Mouse (Mus musculus) heart, embryonic 11.5 days (tissue): ENCODE measurements at regions not wholly inside any gene's neighbourhood (a gene's known extent, or its start where the extent isn't known, plus 50 kb on each side); places are given as distances from the start of the nearest gene placed in this dataset.
A peak's percentile ranks its signal among the peaks of the same experiment; 100 is the strongest.

Experiments used
- ATAC-seq: fragments of 200-750 bp; cut with Nextera tagmentation; replicated peaks from 2 replicates; pipeline ENCODE4 v1.8.0; 2017; ENCODE audit warnings: moderate library complexity; ENCODE audit not compliant: insufficient number of reproducible peaks, low FRiP score, low TSS enrichment
- H3K27ac ChIP-seq: fragments of 300-500 bp; sonication (generic); 2 replicates; pipeline ENCODE4 v1.5.1; 2014; ENCODE audit warnings: mild to moderate bottlenecking, low read depth, low read length
- H3K27me3 ChIP-seq: fragments of 300-500 bp; sonication (generic); 2 replicates; pipeline ENCODE4 v1.6.1; 2014; ENCODE audit warnings: mild to moderate bottlenecking, low read length, mixed read lengths; ENCODE audit not compliant: control insufficient read depth, insufficient read depth
- H3K36me3 ChIP-seq: fragments of 300-500 bp; sonication (generic); 2 replicates; pipeline ENCODE4 v1.6.1; 2014; ENCODE audit warnings: mild to moderate bottlenecking, low read length, moderate library complexity, mixed read lengths; ENCODE audit not compliant: control insufficient read depth, insufficient read depth
- H3K4me1 ChIP-seq: fragments of 300-500 bp; sonication (generic); 2 replicates; pipeline ENCODE4 v1.6.1; 2014; ENCODE audit warnings: low read length; ENCODE audit not compliant: control insufficient read depth, insufficient read depth
- H3K4me2 ChIP-seq: fragments of 300-500 bp; sonication (generic); 2 replicates; pipeline ENCODE4 v1.6.1; 2014; ENCODE audit warnings: mild to moderate bottlenecking, moderate library complexity
- H3K4me3 ChIP-seq: fragments of 300-500 bp; sonication (generic); 2 replicates; pipeline ENCODE4 v1.5.1; 2014; ENCODE audit warnings: low read depth, low read length
- H3K9ac ChIP-seq: fragments of 300-500 bp; sonication (generic); 2 replicates; pipeline ENCODE4 v1.6.1; 2014; ENCODE audit warnings: mild to moderate bottlenecking, low read depth, low read length, moderate library complexity
- H3K9me3 ChIP-seq: fragments of 300-500 bp; sonication (generic); replicated peaks from 2 replicates; pipeline ENCODE4 v1.6.1; 2016; ENCODE audit warnings: low read length; ENCODE audit not compliant: control insufficient read depth
- WGBS: fragments of 180-500 bp; shearing (Covaris S2); extraction: QIAGEN DNeasy Blood & Tissue Kit; methylation state at CpG from one replicate; pipeline ENCODE4 v1.1.7; 2014; ENCODE audit not compliant: insufficient replicate concordance; 5-methylcytosine and 5-hydroxymethylcytosine counted together

DNA sequence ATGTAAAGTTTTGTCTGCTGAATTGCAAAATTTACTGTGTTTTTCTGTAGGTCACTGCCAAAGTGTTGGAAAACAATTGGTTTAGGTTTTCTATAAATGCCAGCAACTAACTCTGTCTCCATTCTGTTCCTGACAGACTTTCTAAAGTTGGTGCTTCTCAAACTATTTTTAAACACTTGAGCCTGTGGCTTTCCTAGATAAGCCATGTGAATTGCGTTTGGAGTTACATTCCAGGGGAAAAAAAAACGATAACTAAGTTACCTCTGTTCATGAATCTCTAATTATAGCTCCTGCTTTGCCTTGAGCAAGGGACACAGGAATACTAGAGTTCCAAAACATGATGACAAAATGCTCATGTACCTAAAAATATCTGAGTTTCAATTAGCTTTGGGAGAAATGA lies 1298.0 kb upstream of the Fam98a start:
- 23% methylated on average over 2 of the region's 2 CpGs for WGBS
- Histone ChIP-seq H3K27me3 (no peaks in the 10 kb centered on the region), H3K4me1 (no peaks in the 10 kb centered on the region; the same call in 1 of the 2 replicates), H3K4me2 (no peak overlapping the region), H3K27ac (peak overlapping the region; percentile 68), H3K36me3 (no peaks in the 10 kb centered on the region), H3K9me3 (no peaks in the 10 kb centered on the region), H3K4me3 (no peak overlapping the region), H3K9ac (no peak overlapping the region)
- no peak for ATAC-seq

DNA sequence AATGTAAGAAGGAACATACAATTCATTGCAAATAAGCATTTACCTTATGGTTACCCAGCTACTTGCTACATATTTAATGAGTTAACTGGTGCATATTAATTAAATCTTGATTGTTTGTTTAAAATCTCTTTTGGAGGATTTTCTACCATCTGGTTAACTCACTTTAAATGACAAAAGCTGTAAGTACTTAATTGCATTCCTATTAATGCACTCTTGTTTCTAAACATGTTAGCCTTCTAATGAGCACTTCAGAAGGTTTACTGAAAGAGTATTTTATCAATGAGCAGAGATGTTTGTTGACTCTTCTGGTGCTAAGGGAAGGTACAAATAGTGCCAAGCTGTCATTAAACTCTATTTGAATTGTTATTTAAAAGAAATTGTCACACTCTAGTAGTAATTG lies 1296.6 kb upstream of the Fam98a start:
- Histone ChIP-seq H3K9ac (no peak overlapping the region), H3K27me3 (no peaks in the 10 kb centered on the region), H3K9me3 (no peaks in the 10 kb centered on the region), H3K4me3 (no peak overlapping the region), H3K4me1 (no peaks in the 10 kb centered on the region; the same call in 1 of the 2 replicates), H3K4me2 (no peak overlapping the region), H3K27ac (no peak overlapping the region), H3K36me3 (no peaks in the 10 kb centered on the region)
- no peak for ATAC-seq

DNA sequence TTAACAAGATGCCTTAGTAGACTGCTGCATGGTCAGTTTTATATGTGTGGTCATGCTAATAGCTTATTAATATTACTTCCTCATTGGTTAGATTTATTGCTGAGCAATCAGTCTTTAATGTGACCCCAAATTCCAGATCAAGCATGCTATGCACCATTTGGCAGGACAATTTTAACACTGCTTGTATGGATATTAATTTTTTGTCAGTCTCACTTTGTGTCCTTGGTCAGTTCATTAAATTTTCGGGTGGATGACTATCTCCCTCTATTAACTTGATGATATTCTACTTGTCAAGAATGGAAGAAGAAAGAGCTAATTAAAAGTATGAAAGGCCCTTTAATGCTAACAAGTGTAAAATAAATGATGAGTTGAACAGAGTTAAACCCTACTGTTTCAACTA lies 1266.2 kb upstream of the Fam98a start:
- no peak overlapping the region for H3K4me2 ChIP-seq
- no peaks in the 10 kb centered on the region for H3K27me3 ChIP-seq
- H3K4me3 ChIP-seq = no peak overlapping the region
- H3K36me3 ChIP-seq = no peaks in the 10 kb centered on the region
- 57% methylated on average over 1 of the region's 1 CpGs for WGBS
- no peak for ATAC-seq
- H3K27ac ChIP-seq = no peak overlapping the region
- no peak overlapping the region for H3K9ac ChIP-seq
- H3K9me3 ChIP-seq = no peaks in the 10 kb centered on the region
- no peaks in the 10 kb centered on the region for H3K4me1 ChIP-seq
